Mouse (Mus musculus) adrenal gland, postnatal 36 days (tissue): ENCODE data around the gene Spi1. TPM values are rescaled to one million over a fixed set of nuclear protein-coding genes. Genes with fewer than 3 reads are reported as not detected.

Source experiments
- DNase-seq, 2 experiments: peaks; one replicate each; pipeline ENCODE4 v3.0.0; 2021; ENCODE audit warnings: mixed read lengths in 1 of 2
- total RNA-seq, 2 experiments: library from RNA; stranded (reverse); gene quantifications; 2 replicates each; pipeline ENCODE4 v1.2.3; 2021

Spi1 gene
- total RNA-seq, 2 experiments from 2014 or later: 3.0 to 7.6 TPM

GRCm38 (mm10) chr2:91125101-91125500, 42.9 kb downstream of the Spi1 start:
- DNase-seq: no peak

- DNase-seq: no peak
Observed at GRCm38 (mm10) chr2:91128761-91129160, 46.6 kb downstream of the Spi1 start.

GRCm38 (mm10) chr2:91130126-91130525, 47.9 kb downstream of the Spi1 start:
- peak; percentile 64 to 76 for DNase-seq

- DNase-seq: no peak
Observed at GRCm38 (mm10) chr2:91131251-91131650, 49.1 kb downstream of the Spi1 start.

- DNase-seq: no peak
Observed at GRCm38 (mm10) chr2:91132035-91132434, 49.8 kb downstream of the Spi1 start.

GRCm38 (mm10) chr2:91136513-91137412, 54.6 kb downstream of the Spi1 start:
- no peak for DNase-seq

GRCm38 (mm10) chr2:91137481-91137880, 55.3 kb downstream of the Spi1 start:
- DNase-seq: no peak

- DNase-seq: no peak
Observed at GRCm38 (mm10) chr2:91139311-91139710, 57.1 kb downstream of the Spi1 start.

- no peak for DNase-seq
Observed at GRCm38 (mm10) chr2:91139764-91140163, 57.6 kb downstream of the Spi1 start.

GRCm38 (mm10) chr2:91142920-91143319, 60.7 kb downstream of the Spi1 start:
- no peak for DNase-seq

- no peak for DNase-seq
Observed at GRCm38 (mm10) chr2:91143401-91143800, 61.2 kb downstream of the Spi1 start.

GRCm38 (mm10) chr2:91148101-91148500, 65.9 kb downstream of the Spi1 start:
- no peak for DNase-seq

- DNase-seq: no peak
Observed at GRCm38 (mm10) chr2:91151331-91151730, 69.1 kb downstream of the Spi1 start.

- no peak for DNase-seq
Observed at GRCm38 (mm10) chr2:91152885-91153377, 70.7 kb downstream of the Spi1 start.

- peak; percentile 85 to 86 for DNase-seq
Observed at GRCm38 (mm10) chr2:91154091-91154490, 71.9 kb downstream of the Spi1 start.

GRCm38 (mm10) chr2:91157002-91157752, 75.0 kb downstream of the Spi1 start:
- no peak for DNase-seq

- no peak for DNase-seq
Observed at GRCm38 (mm10) chr2:91160591-91160990, 78.4 kb downstream of the Spi1 start.

GRCm38 (mm10) chr2:91162952-91163351, 80.8 kb downstream of the Spi1 start:
- DNase-seq: no peak

GRCm38 (mm10) chr2:91163532-91163931, 81.3 kb downstream of the Spi1 start:
- DNase-seq: no peak

GRCm38 (mm10) chr2:91164991-91165390, 82.8 kb downstream of the Spi1 start:
- no peak for DNase-seq
